Mouse (Mus musculus) small intestine, adult 2 months (tissue): Measurements from ENCODE around the gene Atp8b3. TPM values are rescaled to one million over a fixed set of nuclear protein-coding genes. Genes with fewer than 3 reads are reported as not detected.

Experiments used
- H3K27ac ChIP-seq: fragments of 200-500 bp; 2 replicates; pipeline ENCODE4 v1.5.1; 2012; ENCODE audit warnings: low read depth, low read length, control low read depth, inconsistent platforms; ENCODE audit not compliant: insufficient read depth
- H3K27me3 ChIP-seq: fragments of 200-500 bp; 2 replicates; pipeline ENCODE4 v1.6.1; 2012; ENCODE audit warnings: mild to moderate bottlenecking, moderate library complexity, low read length, inconsistent platforms; ENCODE audit not compliant: control insufficient read depth, insufficient read depth
- H3K36me3 ChIP-seq: fragments of 200-500 bp; 2 replicates; pipeline ENCODE4 v1.6.1; 2012; ENCODE audit warnings: mild to moderate bottlenecking, low read length, control low read depth, inconsistent platforms; ENCODE audit not compliant: control insufficient read depth, insufficient read depth
- H3K4me1 ChIP-seq: fragments of 200-500 bp; 2 replicates; pipeline ENCODE4 v1.6.1; 2012; ENCODE audit warnings: low read length, inconsistent platforms, mixed read lengths; ENCODE audit not compliant: control insufficient read depth, insufficient read depth, insufficient read length
- H3K4me3 ChIP-seq: fragments of 200-500 bp; 2 replicates; pipeline ENCODE4 v1.5.1; 2012; ENCODE audit warnings: low read depth, mild to moderate bottlenecking, control low read depth, inconsistent platforms, low read length, moderate library complexity
- CTCF ChIP-seq: fragments of 200-500 bp; IDR thresholded peaks from 2 replicates; pipeline ENCODE4 v1.5.1; 2012; ENCODE audit warnings: low read depth, mild to moderate bottlenecking, control low read depth, inconsistent platforms, low read length, moderate library complexity, mixed read lengths; ENCODE audit not compliant: insufficient replicate concordance, insufficient read length; ENCODE audit errors: extremely low read depth
- POLR2A ChIP-seq: fragments of 200-500 bp; IDR thresholded peaks from 2 replicates; pipeline ENCODE4 v1.6.1; 2012; ENCODE audit warnings: low read depth, mild to moderate bottlenecking, control low read depth, inconsistent platforms, low read length, moderate library complexity
- WGBS: fragments of 180-500 bp; shearing (Covaris S2); methylation state at CpG from one replicate; pipeline ENCODE4 v1.1.7; 2018; 5-methylcytosine and 5-hydroxymethylcytosine counted together
- polyA plus RNA-seq: library from polyadenylated mRNA; depleted of rRNA; stranded (reverse); fragments of >200 nt; gene quantifications from 2 replicates; pipeline ENCODE4 v1.2.3, GENCODE M21; 2012; rRNA removed

The Atp8b3 gene
- not detected in 2 replicates for polyA plus RNA-seq

DNA sequence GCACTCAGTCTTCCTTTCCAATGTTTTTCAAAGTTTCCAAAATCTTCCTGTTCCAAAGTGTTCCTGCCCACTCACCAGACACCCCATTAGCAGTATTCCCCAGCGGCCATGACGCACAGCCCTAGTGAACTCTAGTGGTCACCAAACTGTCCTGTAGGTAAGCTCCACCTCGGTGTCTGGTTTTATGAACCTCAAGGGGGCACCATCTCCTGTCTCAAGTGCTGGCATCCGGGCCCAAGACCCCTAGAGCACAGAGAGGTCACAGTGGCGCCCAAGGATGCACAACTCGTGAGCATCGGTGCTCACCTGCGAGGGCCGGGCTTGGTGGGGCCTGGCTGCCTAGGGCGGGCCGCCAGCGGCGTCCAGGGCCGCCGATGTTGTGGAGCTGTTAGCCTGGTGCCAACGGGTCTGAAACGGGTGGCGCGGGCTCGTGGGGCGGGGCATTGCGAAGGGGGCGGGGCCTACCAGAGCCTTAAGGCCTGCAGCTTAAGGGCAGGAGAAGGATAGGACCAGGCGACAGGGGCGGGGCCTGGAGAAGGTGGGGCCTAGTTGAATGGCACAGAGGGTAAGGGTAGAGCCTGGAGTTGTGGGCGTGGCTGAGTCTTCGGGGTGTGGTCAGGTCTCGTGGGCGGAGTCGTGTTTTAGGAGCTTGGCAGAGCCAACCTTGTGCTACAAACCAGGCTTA is at the start of gene Atp8b3:
Gene Atp8b3 (minus strand): TSS at position 415 of the 685 bp plus-strand sequence.
- Histone ChIP-seq H3K4me1 (peaks cover 8% of the 10 kb centered on the region), H3K27ac (no peak within 1 kb of the TSS), H3K4me3 (peak within 1 kb of the TSS; percentile 29; the same call in 1 of the 2 replicates), H3K36me3 (peaks cover 24% of the 10 kb centered on the region), H3K27me3 (peaks cover 7% of the 10 kb centered on the region)
- 3% methylated on average over 30 of the region's 30 CpGs for WGBS
- TF ChIP-seq POLR2A (no peak), CTCF (no peak)

DNA sequence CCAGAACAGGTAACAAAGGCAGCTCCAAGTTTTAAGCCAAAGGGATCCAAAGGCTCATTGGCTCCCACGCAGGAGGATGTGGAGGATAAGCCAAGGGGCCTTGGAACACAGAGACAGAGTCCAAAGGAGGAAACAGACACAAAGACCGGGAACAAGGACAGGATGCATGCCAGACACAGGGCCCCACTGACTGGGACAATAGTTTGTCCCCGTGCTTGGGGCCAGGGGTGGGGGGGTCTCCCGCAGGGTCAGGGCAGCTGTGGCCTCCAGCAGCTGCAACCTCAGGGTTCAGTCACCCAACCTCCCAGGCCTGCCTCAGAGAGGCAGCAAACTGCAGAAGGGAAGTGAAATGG is 48.4 kb upstream of the Atp8b3 start:
- Histone ChIP-seq H3K4me1 (peaks cover 43% of the 10 kb centered on the region), H3K36me3 (peaks cover 25% of the 10 kb centered on the region; the same call in 1 of the 2 replicates), H3K4me3 (no peak overlapping the region), H3K27me3 (no peaks in the 10 kb centered on the region), H3K27ac (peak overlapping the region; percentile 32)
- TF ChIP-seq CTCF (no peak), POLR2A (no peak)
- WGBS = 23% methylated on average over 4 of the region's 4 CpGs

DNA sequence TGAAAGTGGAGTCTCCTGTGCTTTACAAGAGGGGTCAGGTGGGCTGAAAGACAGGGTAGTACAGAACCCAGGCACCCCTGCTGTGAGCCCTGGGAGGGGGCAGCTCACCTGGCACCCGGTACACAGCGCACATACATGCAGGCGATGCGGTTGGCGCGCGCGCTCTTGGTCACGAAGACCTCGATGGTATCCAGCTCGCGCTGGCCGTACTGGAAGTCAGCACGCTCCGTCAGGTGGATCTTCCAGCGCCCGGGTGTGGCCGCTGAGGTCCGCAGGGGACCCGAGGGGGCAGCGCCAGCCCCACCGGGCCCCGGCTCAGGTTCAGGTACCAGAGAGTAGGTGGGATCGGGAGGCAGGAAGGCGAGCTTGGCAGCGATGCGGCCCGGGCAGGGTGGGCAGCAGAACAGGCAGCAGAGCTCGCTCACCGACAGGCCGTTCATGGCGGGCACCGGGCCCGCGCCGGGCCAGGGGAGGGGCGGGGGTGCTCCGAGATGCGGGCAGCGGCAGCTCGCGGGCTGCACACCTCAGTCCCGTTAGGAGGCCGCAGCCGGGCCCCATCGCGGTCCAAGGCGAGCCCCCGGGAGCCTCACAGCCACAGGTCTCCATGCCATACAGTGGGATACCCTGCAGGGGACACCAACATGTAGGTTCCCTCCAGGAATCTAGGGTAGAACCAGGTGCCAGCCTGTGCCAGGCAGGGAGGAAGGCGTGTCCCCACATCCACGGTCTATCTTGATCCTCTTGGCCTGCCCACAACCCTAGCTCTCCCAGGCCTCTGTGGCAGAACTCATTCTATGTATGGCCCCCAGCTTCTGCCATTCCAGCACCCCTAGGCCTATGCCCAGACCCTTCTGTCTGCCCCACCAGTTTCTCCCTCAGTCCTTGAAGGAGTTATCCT is 47.7 kb upstream of the Atp8b3 start:
- Histone ChIP-seq H3K27ac (peak overlapping the region; percentile 33), H3K36me3 (peaks cover 25% of the 10 kb centered on the region; the same call in 1 of the 2 replicates), H3K4me3 (peak overlapping the region; percentile 23), H3K27me3 (no peaks in the 10 kb centered on the region), H3K4me1 (peaks cover 43% of the 10 kb centered on the region)
- TF ChIP-seq CTCF (no peak), POLR2A (no peak)
- WGBS = 88% methylated on average over 44 of the region's 51 CpGs

DNA sequence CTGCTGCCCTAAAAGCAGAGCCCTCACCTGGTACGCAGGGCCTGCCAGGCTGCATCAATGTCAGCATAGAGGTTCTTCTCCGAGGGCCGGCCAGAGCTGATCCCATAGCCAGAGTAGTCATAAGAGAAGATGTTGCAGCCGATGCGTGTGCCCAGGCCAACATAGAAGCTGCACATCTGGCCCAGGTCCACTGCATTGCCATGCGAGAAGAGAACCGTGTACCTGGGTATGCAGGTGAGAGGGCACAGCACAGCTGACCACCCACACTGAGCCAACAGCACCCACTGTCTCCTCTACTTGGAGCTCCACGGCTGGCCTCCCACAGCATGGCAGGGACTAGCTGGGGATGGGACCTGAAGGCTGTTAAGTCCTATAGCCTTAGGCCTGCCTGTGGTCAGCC is 46.7 kb upstream of the Atp8b3 start:
- Histone ChIP-seq H3K27me3 (no peaks in the 10 kb centered on the region), H3K36me3 (peaks cover 25% of the 10 kb centered on the region; the same call in 1 of the 2 replicates), H3K4me1 (peaks cover 43% of the 10 kb centered on the region), H3K4me3 (no peak overlapping the region), H3K27ac (no peak overlapping the region)
- TF ChIP-seq CTCF (no peak), POLR2A (no peak)
- WGBS = 90% methylated on average over 8 of the region's 8 CpGs

DNA sequence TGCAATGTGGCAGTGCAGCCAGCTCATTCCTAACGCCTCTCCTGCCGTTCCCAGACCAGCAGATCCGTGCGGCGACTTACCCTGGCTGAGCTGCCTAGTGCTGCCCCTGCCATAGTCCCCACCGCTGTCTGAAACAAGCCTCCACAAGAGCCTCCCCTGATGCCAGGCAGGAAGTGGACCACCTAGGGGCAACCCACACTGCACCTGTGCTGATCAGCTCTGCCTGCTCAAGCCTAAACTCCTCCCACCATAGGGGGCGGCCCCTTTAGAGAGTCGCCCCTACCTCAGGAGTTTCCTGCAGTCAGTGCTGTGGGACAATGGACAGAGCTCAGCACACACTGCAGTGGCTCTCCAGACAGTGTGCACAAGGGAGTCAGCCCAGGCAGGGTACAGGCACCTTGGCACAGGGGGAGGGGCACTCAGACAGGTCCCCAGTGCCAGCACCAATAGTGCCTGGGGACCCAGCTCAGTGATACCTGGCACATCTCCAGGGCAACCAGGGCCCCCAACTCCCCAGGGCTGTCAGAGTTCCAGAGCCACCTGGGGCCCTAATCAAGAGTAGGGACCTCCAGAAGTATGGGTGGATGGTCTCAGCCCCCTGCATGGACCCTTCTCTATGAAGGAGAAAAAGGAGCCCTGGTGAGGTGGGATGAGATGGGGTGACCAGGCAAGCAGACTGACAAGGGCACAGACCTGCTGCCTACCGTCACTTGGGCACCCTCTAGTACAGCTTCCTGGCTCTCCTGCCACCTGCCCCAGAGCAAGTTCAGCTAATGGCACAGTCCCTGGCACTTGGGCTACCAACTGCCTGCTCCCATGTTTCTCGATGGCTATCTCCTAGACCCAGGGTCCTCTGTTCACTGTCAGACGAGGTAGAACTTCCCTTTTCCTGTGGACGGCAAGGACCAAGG is 46.0 kb upstream of the Atp8b3 start:
- Histone ChIP-seq H3K4me3 (no peak overlapping the region), H3K36me3 (peaks cover 25% of the 10 kb centered on the region; the same call in 1 of the 2 replicates), H3K27me3 (no peaks in the 10 kb centered on the region), H3K27ac (peak overlapping the region; percentile 6; the same call in 1 of the 2 replicates), H3K4me1 (peaks cover 43% of the 10 kb centered on the region)
- no peak for TF ChIP-seq CTCF
- no peak for TF ChIP-seq POLR2A
- 67% methylated on average over 12 of the region's 12 CpGs for WGBS

DNA sequence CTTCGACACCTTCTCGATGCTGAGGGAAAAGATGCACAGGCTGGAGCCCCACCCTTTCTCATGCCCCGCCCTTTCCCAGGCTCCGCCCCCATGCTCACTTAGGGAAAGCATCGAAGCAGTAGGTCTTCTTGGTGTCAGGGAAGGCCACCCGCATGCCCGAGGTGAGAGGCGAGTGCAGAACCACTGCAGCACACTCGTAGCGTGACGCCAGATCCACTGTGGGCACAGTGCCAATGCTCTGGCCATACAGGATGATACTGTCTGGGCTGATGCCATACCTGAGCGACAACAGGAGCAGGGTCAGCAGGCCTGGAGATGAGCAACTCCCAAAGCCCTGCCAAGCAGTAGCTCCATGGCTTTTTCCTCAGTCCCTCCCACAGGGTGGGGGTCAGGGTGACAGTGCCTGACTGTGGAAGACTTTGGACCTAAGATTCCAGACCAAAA is 45.1 kb upstream of the Atp8b3 start:
- H3K27me3 ChIP-seq = no peaks in the 10 kb centered on the region
- 35% methylated on average over 12 of the region's 12 CpGs for WGBS
- TF ChIP-seq POLR2A (no peak), CTCF (no peak)
- H3K4me3 ChIP-seq = no peak overlapping the region
- H3K27ac ChIP-seq = peak overlapping the region; percentile 6; the same call in 1 of the 2 replicates
- peaks cover 47% of the 10 kb centered on the region for H3K4me1 ChIP-seq
- H3K36me3 ChIP-seq = peaks cover 25% of the 10 kb centered on the region; the same call in 1 of the 2 replicates
